Mouse (Mus musculus) kidney, embryonic 16.5 days (tissue): ENCODE measurements around the gene Hcst. TPM values are rescaled to one million over a fixed set of nuclear protein-coding genes. Genes with fewer than 3 reads are reported as not detected.

Experiments used
- ATAC-seq: fragments of 200-750 bp; cut with Nextera tagmentation; 2 replicates; pipeline ENCODE4 v1.8.0; 2017; ENCODE audit warnings: moderate TSS enrichment; ENCODE audit not compliant: low FRiP score, low TSS enrichment
- H3K27ac ChIP-seq: fragments of 300-500 bp; sonication (generic); 2 replicates; pipeline ENCODE4 v1.5.1; 2014; ENCODE audit warnings: low read length
- H3K27me3 ChIP-seq: fragments of 300-500 bp; sonication (generic); 2 replicates; pipeline ENCODE4 v1.6.1; 2014; ENCODE audit warnings: low read length, control low read depth, mixed read lengths; ENCODE audit not compliant: insufficient read depth
- H3K36me3 ChIP-seq: fragments of 300-500 bp; sonication (generic); 2 replicates; pipeline ENCODE4 v1.6.1; 2014; ENCODE audit warnings: low read length, control low read depth, mixed read lengths; ENCODE audit not compliant: insufficient read depth
- H3K4me1 ChIP-seq: fragments of 300-500 bp; sonication (generic); 2 replicates; pipeline ENCODE4 v1.6.1; 2014; ENCODE audit warnings: low read length, control low read depth, mixed read lengths; ENCODE audit not compliant: insufficient read depth
- H3K4me2 ChIP-seq: fragments of 300-500 bp; sonication (generic); replicated peaks from 2 replicates; pipeline ENCODE4 v1.6.1; 2014; ENCODE audit warnings: low read depth, low read length
- H3K4me3 ChIP-seq: fragments of 300-500 bp; sonication (generic); 2 replicates; pipeline ENCODE4 v1.5.1; 2014; ENCODE audit warnings: mild to moderate bottlenecking, low read length
- H3K9ac ChIP-seq: fragments of 300-500 bp; sonication (generic); replicated peaks from 2 replicates; pipeline ENCODE4 v1.6.1; 2014; ENCODE audit warnings: low read length
- H3K9me3 ChIP-seq: fragments of 300-500 bp; sonication (generic); 2 replicates; pipeline ENCODE4 v1.6.1; 2016; ENCODE audit warnings: low read length, control low read depth
- WGBS: fragments of 180-500 bp; shearing (Covaris S2); extraction: QIAGEN DNeasy Blood & Tissue Kit; methylation state at CpG from one replicate; pipeline ENCODE4 v1.1.7; 2014; 5-methylcytosine and 5-hydroxymethylcytosine counted together
- polyA plus RNA-seq: library from polyadenylated mRNA; unstranded; fragments of >200 nt; fragmentation: Nextera tagmentation; extraction: Ambion mirVana; gene quantifications from 2 replicates; pipeline ENCODE4 v1.2.1, GENCODE M21; 2015

The Hcst gene
- polyA plus RNA-seq, 1 experiment from 2014 or later = 0.84 TPM

DNA sequence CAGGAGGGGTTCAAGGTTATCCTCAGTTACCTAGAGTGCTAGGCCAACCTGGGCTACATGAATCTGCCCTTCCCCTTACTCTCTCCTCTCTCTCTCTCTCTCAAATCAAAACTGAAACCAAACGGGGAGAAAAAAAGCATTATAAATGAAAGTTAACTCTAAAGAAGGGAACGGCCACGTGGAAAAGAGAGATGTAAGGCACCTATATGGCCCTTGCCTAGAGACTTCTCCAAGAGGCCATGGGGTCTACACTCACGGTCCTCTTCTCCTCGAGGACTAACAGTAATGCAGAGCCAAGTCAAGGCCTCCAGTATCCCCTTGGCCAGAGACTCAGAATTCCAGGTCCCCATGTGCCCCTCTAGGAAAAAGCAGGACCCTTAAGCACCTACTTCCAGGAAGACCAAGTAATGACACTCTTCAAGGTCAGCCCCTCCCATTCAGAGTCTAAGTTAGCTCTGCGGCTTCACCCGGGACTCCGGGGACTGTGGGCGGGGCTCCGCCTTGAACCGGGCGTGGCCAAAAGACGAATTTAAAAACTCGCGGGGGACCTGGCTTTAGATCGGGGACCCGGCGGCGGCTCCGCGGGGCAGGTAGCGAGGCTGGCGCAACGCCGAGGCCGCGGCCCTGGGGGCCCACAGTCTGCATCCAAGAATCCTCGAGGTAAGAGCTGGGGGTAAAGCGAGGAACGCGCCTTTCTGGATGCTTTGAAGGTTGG lies 1.7 kb upstream of the Hcst start, which contains the start of gene Nfkbid:
Gene Nfkbid (plus strand): TSS at position 558 of the 715 bp plus-strand sequence.
- Histone ChIP-seq H3K9me3 (peaks cover 8% of the 10 kb centered on the region; the same call in 1 of the 2 replicates), H3K36me3 (peaks cover 3% of the 10 kb centered on the region; the same call in 1 of the 2 replicates), H3K9ac (peak within 1 kb of the TSS; percentile 73), H3K27ac (peak within 1 kb of the TSS; percentile 63; the same call in 1 of the 2 replicates), H3K4me3 (peak within 1 kb of the TSS; percentile 58), H3K4me1 (peaks cover 17% of the 10 kb centered on the region), H3K27me3 (no peaks in the 10 kb centered on the region), H3K4me2 (peak within 1 kb of the TSS; percentile 96)
- no peak; the same call in 1 of the 2 replicates for ATAC-seq
- WGBS = 10% methylated on average over 31 of the region's 31 CpGs

DNA sequence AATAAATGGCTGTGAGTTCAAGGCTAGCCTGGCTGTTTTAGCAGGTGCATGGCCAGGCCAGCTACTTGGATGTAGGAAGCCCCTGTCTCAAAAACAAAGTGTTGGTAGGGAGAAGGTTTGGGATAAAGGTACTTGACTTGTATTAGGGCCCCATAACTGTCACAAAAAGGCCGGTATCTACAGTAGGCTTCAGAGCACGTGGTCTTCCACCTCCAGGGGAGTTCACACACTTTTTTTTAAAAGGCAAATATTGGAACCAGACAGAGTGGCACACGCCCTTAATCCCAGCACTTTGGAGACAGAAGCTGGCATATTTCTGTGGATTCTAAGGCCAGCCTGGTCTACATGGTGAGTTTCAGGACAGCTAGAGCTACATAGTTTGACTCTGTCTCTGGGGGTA lies 1.0 kb upstream of the Hcst start:
- H3K4me2 ChIP-seq = no peak overlapping the region
- H3K9me3 ChIP-seq = peaks cover 8% of the 10 kb centered on the region; the same call in 1 of the 2 replicates
- H3K36me3 ChIP-seq = peaks cover 1% of the 10 kb centered on the region; the same call in 1 of the 2 replicates
- H3K4me1 ChIP-seq = peaks cover 17% of the 10 kb centered on the region
- H3K27ac ChIP-seq = no peak overlapping the region
- WGBS = 84% methylated on average over 3 of the region's 3 CpGs
- no peak overlapping the region for H3K9ac ChIP-seq
- no peak for ATAC-seq
- no peak overlapping the region for H3K4me3 ChIP-seq
- H3K27me3 ChIP-seq = no peaks in the 10 kb centered on the region

DNA sequence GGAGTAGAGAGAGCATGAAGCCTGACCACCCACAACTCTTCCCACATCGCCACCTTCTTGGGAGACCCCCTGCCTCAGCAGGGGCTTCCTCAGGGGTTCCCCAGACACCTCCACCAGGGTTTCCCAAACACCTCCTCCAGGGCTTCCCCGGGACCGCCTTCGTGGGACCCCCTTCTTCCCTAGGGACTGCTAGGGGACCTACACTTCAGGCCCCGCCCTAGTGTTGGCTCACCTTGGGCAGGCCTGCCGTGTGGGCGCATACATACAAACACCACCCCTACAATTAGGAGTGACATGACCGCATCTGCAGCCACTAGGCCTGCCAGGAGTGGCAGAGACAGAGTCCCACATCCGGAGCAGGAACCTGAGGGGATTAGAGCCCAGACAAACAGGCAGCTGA lies 1.8 kb downstream of the Hcst start:
- H3K9ac ChIP-seq = no peak overlapping the region
- H3K4me1 ChIP-seq = peaks cover 15% of the 10 kb centered on the region
- H3K4me2 ChIP-seq = no peak overlapping the region
- WGBS = 79% methylated on average over 9 of the region's 9 CpGs
- H3K36me3 ChIP-seq = no peaks in the 10 kb centered on the region
- H3K27me3 ChIP-seq = no peaks in the 10 kb centered on the region
- no peak overlapping the region for H3K27ac ChIP-seq
- peaks cover 8% of the 10 kb centered on the region; the same call in 1 of the 2 replicates for H3K9me3 ChIP-seq
- no peak for ATAC-seq
- H3K4me3 ChIP-seq = no peak overlapping the region

DNA sequence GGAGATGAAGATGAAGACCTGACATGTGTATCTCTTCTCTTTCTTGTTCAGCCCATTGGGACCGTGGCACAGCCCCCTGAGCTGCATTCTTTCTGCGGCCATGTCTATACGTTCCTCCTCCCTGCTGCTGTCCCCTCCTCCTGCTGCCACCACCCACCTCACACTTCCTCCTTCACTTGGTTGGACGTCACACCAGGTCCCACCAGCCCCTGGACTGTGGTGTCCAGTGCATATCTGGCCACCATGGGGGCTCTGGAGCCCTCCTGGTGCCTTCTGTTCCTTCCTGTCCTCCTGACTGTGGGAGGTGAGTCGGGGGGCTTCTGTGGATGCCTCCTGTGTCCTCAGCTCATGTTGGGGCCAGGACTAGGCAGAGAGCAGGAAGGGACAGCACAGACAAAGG lies 6.1 kb downstream of the Hcst start, which contains the start of gene Tyrobp:
Gene Tyrobp (plus strand): TSS at position 165 of the 400 bp plus-strand sequence.
- no peaks in the 10 kb centered on the region for H3K4me1 ChIP-seq
- H3K27me3 ChIP-seq = 0 out of 2 replicates have a peak, but pooled peaks cover 4% of the 10 kb centered on the region
- H3K27ac ChIP-seq = no peak within 1 kb of the TSS
- H3K9ac ChIP-seq = no peak within 1 kb of the TSS
- 70% methylated on average over 5 of the region's 5 CpGs for WGBS
- H3K36me3 ChIP-seq = no peaks in the 10 kb centered on the region
- no peak within 1 kb of the TSS for H3K4me3 ChIP-seq
- no peak for ATAC-seq
- H3K9me3 ChIP-seq = 0 out of 2 replicates have a peak, but pooled peaks cover 2% of the 10 kb centered on the region
- no peak within 1 kb of the TSS for H3K4me2 ChIP-seq

DNA sequence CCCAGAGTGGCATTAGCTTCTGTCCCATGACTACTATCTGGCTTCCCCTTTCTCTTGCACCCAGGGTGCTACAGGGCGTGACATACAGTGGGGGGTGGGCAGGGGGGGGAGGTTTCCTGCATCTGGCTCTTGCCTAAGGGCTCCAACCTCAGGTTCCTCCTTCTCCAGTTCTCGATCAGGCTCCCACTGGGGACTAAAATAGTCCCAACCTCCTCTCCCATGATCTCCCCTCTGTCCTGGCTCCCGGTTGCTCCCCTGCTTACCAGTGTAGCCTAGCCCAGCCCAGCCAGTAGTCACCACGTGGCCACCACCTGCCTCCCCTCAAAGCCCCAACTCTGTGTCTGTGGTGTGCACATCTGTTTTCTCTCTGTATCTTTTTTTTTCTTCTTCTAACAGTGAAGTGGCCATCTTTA lies 6.9 kb downstream of the Hcst start:
- WGBS = 60% methylated on average over 4 of the region's 4 CpGs
- H3K4me1 ChIP-seq = no peaks in the 10 kb centered on the region
- no peaks in the 10 kb centered on the region for H3K9me3 ChIP-seq
- no peaks in the 10 kb centered on the region for H3K36me3 ChIP-seq
- no peak for ATAC-seq
- no peak overlapping the region for H3K27ac ChIP-seq
- 0 out of 2 replicates have a peak, but pooled peaks cover 4% of the 10 kb centered on the region for H3K27me3 ChIP-seq
- H3K4me3 ChIP-seq = no peak overlapping the region
- no peak overlapping the region for H3K9ac ChIP-seq
- H3K4me2 ChIP-seq = no peak overlapping the region

DNA sequence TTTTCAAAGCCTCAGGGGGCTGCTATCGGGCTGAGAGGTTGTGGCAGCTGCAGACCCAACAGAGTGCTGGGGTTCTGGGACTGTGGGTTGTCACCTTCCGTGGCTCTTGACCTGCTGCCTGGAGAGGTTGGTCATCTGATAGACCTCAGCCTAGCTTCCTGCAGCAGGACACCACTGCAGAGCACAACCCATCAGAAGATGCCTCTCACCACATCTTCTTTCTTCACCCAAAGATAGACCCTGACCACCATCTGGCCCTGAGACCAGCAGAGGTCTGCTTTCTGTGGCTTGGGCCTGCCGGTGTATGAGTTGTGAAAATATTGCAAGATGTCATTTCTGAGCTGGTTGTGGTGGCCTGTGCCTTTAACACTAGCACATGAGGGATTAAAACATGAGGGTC lies 8.6 kb downstream of the Hcst start:
- no peak overlapping the region for H3K27ac ChIP-seq
- no peak overlapping the region for H3K9ac ChIP-seq
- no peak overlapping the region for H3K4me3 ChIP-seq
- 0 out of 2 replicates have a peak, but pooled peaks cover 4% of the 10 kb centered on the region for H3K27me3 ChIP-seq
- WGBS = 69% methylated on average over 3 of the region's 3 CpGs
- ATAC-seq = no peak
- H3K9me3 ChIP-seq = no peaks in the 10 kb centered on the region
- H3K36me3 ChIP-seq = no peaks in the 10 kb centered on the region
- no peak overlapping the region for H3K4me2 ChIP-seq
- no peaks in the 10 kb centered on the region for H3K4me1 ChIP-seq

DNA sequence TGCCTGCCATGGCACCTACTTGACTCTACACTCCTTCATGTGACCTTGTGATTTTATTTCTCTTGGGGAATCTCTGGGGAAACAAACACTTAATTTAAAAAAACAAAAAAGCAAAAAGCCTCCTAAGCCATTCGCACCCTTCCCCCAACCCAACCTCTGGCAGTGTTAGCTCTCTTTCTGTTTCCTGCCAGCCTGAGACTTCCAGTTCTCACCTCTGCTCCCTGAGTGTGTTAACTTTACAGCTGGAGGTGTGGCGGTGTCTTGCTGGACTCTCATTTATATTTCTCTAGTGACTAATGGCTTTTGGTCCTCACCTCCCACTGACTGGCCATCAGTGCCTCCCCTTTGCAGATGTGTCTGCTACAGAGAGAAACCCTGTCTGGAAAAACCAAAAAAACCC lies 9.9 kb downstream of the Hcst start:
- 15% methylated on average over 2 of the region's 2 CpGs for WGBS
- H3K9ac ChIP-seq = no peak overlapping the region
- H3K4me3 ChIP-seq = no peak overlapping the region
- no peaks in the 10 kb centered on the region for H3K4me1 ChIP-seq
- no peaks in the 10 kb centered on the region for H3K36me3 ChIP-seq
- 0 out of 2 replicates have a peak, but pooled peaks cover 4% of the 10 kb centered on the region for H3K27me3 ChIP-seq
- no peak for ATAC-seq
- no peaks in the 10 kb centered on the region for H3K9me3 ChIP-seq
- no peak overlapping the region for H3K27ac ChIP-seq
- no peak overlapping the region for H3K4me2 ChIP-seq

DNA sequence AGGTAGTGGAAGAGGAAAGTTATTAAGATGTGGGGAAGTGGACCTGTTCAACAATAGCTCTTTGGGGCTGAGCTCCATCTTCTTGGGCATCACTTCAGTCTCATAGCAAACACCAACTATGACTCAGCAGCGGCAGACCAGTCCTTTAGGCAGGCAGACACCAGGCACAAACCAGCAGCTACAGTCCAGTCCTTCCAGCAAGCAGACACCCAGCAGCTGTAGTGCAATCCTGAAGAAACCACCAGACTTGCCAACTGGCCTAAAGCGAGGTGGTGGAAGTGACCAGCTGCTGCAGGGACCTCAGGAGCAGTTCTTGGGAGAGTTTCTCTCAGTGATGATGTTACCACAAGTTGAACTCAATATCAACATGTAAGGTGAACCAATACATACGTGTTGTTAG lies 11.0 kb downstream of the Hcst start:
- H3K9me3 ChIP-seq = no peaks in the 10 kb centered on the region
- no peaks in the 10 kb centered on the region for H3K4me1 ChIP-seq
- no peak overlapping the region for H3K27ac ChIP-seq
- no peak for ATAC-seq
- no peaks in the 10 kb centered on the region for H3K36me3 ChIP-seq
- no peak overlapping the region for H3K4me2 ChIP-seq
- WGBS = 78% methylated on average over 3 of the region's 3 CpGs
- H3K9ac ChIP-seq = no peak overlapping the region
- H3K4me3 ChIP-seq = no peak overlapping the region
- 0 out of 2 replicates have a peak, but pooled peaks cover 4% of the 10 kb centered on the region for H3K27me3 ChIP-seq

DNA sequence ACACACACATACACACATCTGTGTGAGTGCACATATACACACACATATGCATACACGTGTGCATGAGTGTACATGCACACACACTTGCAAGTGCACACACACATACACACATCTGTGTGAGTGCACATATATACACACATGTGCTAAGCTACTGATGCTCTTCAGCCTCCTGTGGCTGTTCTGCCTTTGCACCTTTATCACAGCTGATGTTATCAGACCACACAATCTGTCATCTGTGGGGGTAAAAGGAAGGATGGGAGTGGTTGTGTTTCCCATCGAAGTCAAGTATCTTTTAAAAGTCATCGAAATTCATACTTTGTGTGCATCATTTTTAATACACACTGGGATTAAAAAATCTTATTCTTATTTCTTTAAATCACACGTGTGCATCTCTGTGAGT lies 17.3 kb downstream of the Hcst start:
- Histone ChIP-seq H3K4me2 (no peak overlapping the region), H3K27me3 (0 out of 2 replicates have a peak, but pooled peaks cover 3% of the 10 kb centered on the region), H3K27ac (no peak overlapping the region), H3K9me3 (no peaks in the 10 kb centered on the region), H3K36me3 (no peaks in the 10 kb centered on the region), H3K4me3 (no peak overlapping the region), H3K9ac (no peak overlapping the region), H3K4me1 (0 out of 2 replicates have a peak, but pooled peaks cover 3% of the 10 kb centered on the region)
- ATAC-seq = no peak
- 69% methylated on average over 4 of the region's 4 CpGs for WGBS

DNA sequence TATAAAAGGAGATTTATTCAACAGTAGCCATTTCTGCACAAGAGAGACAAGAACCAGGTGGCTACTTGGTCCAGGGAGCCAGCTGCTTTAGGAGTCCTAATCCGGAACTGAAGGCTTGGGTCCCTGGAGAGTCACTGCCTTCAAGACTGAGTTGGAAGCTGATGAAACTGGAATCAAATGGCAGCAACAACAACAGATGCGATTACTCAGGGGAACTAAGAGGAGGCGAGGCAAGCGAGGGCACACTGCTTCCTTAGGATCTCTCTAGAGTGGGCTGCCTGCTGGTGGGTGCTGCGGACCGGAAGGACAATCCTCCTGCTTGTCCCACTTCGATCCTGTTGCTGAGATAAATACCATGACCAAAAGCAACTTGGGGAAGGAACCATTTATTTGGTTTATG lies 20.0 kb downstream of the Hcst start:
- H3K27me3 ChIP-seq = 0 out of 2 replicates have a peak, but pooled peaks cover 3% of the 10 kb centered on the region
- no peaks in the 10 kb centered on the region for H3K9me3 ChIP-seq
- no peak overlapping the region for H3K27ac ChIP-seq
- no peak for ATAC-seq
- H3K9ac ChIP-seq = no peak overlapping the region
- no peaks in the 10 kb centered on the region for H3K36me3 ChIP-seq
- H3K4me2 ChIP-seq = no peak overlapping the region
- 29% methylated on average over 7 of the region's 7 CpGs for WGBS
- H3K4me1 ChIP-seq = 0 out of 2 replicates have a peak, but pooled peaks cover 3% of the 10 kb centered on the region
- H3K4me3 ChIP-seq = no peak overlapping the region
